Mouse (Mus musculus): ENCODE results near the gene Gm4969. TPM values are rescaled to one million over a fixed set of nuclear protein-coding genes. Genes with fewer than 3 reads are reported as not detected.
A peak's percentile ranks its signal among the peaks of the same experiment; 100 is the strongest.
"Not testable (repeated sequence)": the region's sequence is repeated elsewhere in the genome, so short reads cannot be mapped to it uniquely, and the experiment has no call there.

The Gm4969 gene
- total RNA-seq (2021), result under 1 TPM; 0.72 to 0.78 TPM
- long read RNA-seq, experiment 1, result 0 reads
- long read RNA-seq, experiment 2, result 0 reads

DNA sequence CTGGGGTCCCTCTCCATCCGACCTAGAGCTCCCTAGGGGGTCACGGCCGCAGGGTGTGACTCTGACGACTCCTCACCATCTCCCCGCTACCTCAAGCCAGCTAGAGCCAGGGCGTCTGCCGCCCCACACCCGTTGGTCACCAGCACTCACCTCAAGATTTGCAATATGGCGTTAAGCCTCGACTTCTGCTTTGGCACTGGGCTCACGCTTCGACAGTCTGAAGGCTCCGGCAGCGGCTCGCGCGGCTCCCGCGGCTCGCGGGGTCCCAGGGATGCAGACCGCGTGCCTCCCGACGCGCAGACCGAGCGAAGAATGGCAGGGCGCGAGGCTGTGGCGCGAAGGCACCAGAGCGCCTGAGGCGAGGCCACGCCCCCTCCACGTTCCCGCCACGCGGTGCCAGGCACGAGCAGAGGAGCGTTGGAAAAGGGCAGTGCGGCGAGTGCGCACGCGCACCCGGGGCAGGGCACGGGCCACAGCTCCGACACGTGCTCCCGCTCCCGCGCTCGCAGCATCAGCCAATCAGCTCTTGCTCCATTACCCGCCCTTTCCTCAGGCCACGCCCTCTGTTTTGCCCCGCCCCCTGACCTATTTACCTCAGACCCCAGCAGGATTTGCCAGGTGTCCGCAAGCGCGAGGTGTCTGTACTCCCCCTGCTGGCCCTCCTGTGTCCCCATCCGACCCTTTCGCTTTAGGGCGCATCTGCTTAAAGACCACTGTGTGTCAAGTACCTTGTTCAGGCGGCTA, at the start of gene Gm4969:
TSS of gene Gm4969 (minus strand) at position 341 of the 744 bp plus-strand sequence.
- DNase-seq (ENCODE audit: low spot score in 2 of 2), result peak in 1 of 2 experiments; percentile 47

DNA sequence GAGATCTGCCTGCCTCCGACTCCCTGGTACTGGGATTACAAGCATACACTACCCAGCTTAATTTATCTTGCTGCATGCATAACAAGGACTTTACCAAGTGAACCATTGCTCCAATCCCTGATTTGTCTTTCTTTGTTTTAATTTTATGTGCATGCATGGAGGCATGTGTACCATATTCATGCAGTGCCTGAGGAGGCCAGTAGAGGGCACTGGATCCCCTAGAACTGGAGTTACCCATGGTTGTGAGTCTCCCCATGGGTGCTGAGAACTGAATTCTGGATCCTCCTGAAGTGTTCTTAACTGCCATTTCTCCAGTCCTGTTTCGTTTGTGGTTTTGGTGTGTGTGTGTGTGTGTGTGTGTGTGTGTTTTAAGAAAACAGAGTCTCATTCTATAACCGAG, 48.8 kb upstream of the Gm4969 start:
- no peak for DNase-seq (ENCODE audit: low spot score in 2 of 2)

GRCm38 (mm10) chr7:19165656-19166423, 47.7 kb upstream of the Gm4969 start, which contains the start of gene Gipr:
Gipr (minus strand) TSS chr7:19166127.
- no peak for DNase-seq (ENCODE audit: low spot score in 2 of 2)

DNA sequence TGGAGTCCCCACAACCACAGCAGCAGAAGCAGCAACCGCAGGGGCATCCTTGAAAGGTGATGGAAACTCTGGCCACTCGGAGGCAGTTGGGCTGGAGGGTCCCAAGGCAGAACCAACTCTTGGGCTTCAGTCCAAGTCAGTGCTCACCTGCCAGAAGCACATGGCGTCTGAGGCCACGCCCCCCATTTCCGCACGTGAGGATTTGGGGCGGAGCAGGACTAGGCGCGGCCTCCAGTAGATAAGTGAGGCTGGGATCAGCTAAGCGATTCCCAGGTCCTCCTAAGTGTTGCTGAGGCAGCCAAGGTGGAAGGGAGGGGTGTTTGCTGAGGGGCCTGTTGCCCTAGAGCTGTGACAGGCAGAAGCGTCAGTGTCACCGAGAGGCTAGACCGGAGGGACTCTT, 46.8 kb upstream of the Gm4969 start:
- DNase-seq (ENCODE audit: low spot score in 2 of 2), result no peak

GRCm38 (mm10) chr7:19164189-19164588, 46.0 kb upstream of the Gm4969 start:
- DNase-seq (ENCODE audit: low spot score in 2 of 2), result no peak

DNA sequence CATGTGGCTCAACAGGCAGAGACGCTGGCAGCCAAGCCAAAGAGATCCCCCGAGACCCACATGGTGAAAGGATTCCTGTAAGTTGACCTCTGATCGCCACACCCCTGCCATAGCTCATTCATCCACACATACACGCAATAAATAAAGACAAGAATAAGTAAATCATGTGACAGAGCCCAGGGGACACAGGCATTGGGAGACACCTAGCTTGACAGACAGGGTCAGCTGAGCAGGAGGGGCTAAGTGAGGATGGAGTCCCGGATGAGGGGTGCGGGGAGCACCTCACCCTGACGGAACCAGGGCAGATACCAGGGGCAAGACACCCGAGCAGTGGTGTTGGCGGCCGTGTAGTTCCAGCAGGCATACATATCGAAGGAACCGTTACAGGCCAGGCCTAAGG, 45.6 kb upstream of the Gm4969 start:
- no peak for DNase-seq (ENCODE audit: low spot score in 2 of 2)

DNA sequence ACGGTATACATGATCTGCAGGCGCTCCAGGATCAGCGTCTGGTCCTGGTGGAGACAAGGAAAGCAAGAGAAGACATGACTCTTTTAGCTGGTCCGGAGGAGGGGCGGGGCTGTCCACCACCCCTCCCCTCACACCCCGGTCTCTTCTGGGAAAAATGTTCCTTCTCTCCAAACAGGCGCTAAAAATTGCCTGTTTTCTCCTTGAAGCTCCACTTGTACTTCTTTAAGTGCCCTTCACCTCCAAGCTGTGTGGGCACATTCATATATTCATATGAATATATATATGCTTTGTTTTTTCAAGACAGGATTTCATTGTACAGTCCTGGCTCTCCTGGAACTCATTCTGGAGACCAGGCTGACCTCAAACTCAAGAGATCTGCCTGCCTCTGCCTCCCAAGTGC, 44.8 kb upstream of the Gm4969 start:
- DNase-seq (ENCODE audit: low spot score in 2 of 2), result no peak

GRCm38 (mm10) chr7:19160115-19160514, 41.9 kb upstream of the Gm4969 start:
- no peak for DNase-seq (ENCODE audit: low spot score in 2 of 2)

GRCm38 (mm10) chr7:19159411-19159810, 41.2 kb upstream of the Gm4969 start:
- no peak for DNase-seq (ENCODE audit: low spot score in 2 of 2)

DNA sequence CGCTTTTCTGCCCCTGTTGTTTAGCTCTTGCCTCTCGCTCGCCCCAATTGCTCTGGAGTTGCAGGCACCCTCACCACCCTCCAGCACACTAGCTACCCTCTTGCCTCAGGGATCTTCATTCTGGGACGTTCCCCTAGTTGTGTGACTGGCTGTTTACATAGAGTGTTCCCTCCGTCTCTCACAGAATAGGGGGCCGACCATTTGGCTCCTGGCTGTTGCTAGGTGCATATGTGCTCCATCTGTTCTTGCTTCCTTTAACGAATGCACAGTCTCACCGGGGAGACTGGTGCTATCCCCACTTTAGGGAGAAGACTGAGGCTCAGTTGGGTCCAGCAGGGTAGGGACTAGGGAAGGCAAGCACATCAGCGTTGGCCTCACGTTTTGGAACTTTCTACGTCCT, 40.4 kb upstream of the Gm4969 start:
- DNase-seq (ENCODE audit: low spot score in 2 of 2), result no peak

- peak; percentile 92 for DNase-seq (ENCODE audit: low spot score in 2 of 2)
These were observed 39.1 kb upstream of the Gm4969 start for GRCm38 (mm10) chr7:19157160-19157800.

DNA sequence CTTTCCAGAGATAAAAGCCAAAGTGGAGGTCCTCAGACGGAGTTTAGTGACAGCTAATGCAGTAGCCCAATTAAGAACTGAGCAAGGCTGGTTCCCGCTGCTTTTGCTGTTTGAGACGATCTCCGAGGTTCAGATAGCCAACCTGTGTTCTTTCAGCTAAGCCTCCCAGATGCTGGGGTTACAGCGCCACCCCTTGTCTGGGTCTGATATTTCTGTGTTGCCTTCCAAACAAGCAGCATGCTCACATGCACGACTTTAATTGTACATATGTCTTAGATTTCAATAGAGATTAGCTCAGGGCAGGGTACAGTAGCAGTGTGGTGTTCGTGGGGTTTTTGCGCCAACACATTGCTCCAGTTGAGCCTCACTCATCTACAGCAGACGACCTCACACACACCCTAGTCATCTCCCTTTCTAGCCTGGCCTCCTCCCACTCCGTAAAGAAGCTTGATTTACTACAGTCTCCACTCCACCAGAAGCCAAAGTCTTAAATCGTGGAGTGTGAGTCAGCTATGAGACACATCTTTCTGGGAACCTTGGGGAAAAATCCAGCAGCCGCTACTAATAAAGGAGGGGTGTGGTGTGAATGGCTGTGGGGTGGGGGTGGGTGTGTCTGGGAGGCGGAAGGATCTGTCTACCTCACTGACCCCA, 37.8 kb upstream of the Gm4969 start:
- no peak for DNase-seq (ENCODE audit: low spot score in 2 of 2)

GRCm38 (mm10) chr7:19154796-19155195, 36.6 kb upstream of the Gm4969 start:
- DNase-seq (ENCODE audit: low spot score in 2 of 2), result no peak

- not testable (repeated sequence) for DNase-seq (ENCODE audit: low spot score in 2 of 2)
These were observed 33.0 kb upstream of the Gm4969 start for GRCm38 (mm10) chr7:19151121-19151520.

DNA sequence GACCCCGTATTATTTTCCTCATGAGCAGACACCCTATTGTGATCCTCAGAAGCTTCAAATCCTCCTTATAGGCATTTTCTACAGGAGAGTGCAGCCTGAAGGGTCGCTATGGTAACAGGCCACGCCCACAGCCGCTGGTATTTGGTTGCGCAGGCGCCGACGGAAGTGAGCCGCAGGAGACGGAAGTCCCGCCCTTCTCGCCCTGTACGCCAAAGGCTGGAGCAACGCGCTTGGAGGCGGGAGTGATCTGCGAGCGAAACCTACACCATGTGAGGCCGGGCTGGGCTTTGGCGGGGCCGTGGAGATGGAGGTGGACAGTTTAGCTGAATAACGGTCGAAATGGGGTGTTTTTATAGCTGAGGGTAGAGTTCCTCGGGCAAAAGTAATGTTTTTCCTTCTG, 31.5 kb upstream of the Gm4969 start, which contains the start of gene Snrpd2:
TSS of gene Snrpd2 (plus strand) at position 97 of the 400 bp plus-strand sequence.
- peak; percentile 95 to 96 for DNase-seq (ENCODE audit: low spot score in 2 of 2)

DNA sequence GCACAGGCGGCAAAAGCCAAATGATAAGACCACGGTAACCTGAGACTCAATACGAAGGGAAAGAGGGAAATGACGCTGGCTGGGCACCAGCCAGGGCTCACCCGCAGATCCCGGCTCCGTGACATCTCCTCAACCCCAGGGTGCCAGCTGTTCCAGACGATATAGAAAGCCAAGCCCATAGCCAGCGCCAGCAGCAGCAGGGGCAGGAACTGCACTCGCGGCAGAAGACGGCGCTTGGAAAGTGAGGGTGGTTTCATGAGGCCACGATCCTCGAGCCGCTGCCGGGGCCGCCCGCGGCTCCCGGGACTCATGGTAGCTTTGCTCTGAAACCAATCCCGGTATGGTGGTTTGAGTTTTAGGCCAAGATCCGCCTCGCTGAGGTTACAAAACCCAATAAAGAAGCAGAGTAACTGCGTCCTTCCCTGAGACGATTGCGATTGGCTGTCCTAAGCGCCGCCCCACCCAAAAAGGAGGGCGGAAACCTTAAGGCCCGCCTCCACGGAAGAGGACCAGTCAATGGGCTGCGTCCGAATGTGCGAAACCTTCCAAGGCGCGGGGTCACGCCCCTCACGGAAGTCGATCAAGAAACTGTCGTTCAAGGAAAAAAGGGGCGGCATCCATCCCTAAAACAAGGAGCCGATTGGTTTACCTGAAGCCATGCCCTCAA, 30.8 kb upstream of the Gm4969 start, which contains the start of gene Qpctl:
TSS of gene Qpctl (minus strand) at position 417 of the 667 bp plus-strand sequence.
- DNase-seq (ENCODE audit: low spot score in 2 of 2), result peak; percentile 98 to 99

DNA sequence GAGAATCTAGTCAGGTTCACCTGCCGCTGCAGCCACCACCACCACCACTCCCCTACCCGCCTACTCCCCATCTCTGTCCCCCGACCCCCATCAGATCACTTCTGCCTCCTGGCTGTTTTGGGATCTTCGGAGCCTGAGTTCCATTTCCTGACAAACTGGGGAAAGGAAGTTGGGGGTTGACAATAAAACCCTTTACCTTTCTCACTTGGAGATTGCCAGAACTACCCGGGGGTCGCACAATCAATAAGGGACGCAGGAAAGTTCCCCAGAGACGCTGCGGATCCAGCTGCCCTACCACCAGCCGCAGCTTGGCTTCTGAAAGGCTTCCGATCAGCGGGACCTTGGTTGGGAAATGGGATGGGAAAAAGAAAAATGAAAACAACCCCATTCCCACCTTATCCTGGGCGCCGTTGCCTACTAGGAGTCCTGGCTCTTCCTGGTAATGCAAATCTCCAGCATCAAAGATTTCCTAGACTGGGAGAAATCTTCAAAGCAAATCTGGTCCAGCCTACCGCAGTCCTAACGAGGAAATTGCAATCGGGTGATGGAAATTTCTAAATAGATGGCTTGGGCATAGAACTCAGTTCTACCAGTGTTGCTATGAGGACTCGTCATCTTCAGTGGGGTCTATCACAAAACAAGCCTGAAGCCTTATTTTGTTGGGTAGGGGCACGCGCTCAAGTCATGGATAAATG, 30.2 kb upstream of the Gm4969 start:
- no peak for DNase-seq (ENCODE audit: low spot score in 2 of 2)

DNA sequence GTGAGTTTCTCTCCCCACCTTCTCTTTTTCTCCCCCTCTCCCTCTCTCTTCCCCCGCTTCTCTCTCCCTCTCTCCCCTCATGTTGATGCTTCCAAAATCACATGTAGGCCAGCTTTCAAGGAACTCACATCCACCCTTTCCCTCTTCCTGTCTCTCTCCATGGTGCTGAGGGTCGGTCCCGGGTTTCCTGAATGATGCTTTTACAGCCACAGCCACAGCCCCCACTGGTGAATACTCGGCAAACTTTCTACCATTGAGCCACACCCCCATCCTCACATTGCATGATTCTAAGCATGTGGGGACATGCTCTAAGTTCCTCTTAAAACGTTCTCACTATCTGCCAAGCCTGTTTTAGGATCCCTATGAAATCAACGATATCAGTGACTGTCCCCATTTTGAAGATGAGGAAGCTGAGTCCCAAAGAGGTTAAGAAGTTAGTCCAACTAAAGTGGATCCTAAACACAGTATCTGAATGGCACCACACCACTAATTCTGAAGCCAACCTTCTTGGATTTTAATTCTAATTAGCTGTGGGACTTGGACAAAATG, 29.4 kb upstream of the Gm4969 start:
- DNase-seq (ENCODE audit: low spot score in 2 of 2), result no peak

DNA sequence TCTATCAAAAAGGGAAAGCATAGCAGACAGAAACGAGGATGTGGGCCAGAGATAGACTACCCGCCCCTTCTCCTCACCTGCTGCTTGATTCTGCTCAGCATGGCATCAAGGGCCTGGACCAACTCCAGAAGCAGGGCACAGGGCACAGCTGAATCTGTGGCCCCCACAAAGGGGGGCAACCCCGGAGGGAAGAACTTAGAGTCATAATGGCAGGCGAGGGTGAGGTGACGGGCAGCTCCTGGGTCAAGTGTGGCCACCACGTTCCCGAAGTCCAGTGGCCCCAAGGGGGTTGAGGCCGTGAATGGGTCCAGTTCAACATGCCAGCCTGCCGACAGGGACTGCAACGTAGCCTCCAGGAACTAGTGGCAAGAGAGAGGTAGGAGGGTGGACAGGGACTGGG, 28.6 kb upstream of the Gm4969 start:
- DNase-seq (ENCODE audit: low spot score in 2 of 2), result no peak

DNA sequence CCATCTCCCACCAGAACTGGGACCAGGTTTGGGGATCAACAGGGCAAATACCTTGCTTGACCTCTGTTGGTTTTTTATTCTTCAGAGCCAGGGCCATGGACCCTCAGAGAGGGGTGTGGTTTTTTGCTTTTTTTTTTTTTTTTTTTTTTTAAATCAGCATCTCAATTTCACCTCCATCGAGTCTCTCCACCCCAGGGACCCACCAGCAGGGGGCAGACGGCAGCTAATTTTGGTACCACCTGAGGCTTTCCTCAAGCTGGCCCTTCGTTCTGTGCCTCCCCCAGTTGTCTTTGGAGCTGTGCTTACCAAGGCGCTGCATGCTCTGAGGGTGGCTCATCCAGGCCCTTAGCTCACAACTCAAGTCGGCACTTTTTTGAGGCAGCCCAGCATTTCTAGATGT, 19.2 kb upstream of the Gm4969 start:
- DNase-seq (ENCODE audit: low spot score in 2 of 2), result peak; percentile 41 to 64
